Mouse (Mus musculus): ENCODE data around the gene Smg6. TPM values are rescaled to one million over a fixed set of nuclear protein-coding genes. Genes with fewer than 3 reads are reported as not detected.

Smg6 gene
- total RNA-seq, 2 experiments from 2014 or later: 19.2 to 20.9 TPM

DNA sequence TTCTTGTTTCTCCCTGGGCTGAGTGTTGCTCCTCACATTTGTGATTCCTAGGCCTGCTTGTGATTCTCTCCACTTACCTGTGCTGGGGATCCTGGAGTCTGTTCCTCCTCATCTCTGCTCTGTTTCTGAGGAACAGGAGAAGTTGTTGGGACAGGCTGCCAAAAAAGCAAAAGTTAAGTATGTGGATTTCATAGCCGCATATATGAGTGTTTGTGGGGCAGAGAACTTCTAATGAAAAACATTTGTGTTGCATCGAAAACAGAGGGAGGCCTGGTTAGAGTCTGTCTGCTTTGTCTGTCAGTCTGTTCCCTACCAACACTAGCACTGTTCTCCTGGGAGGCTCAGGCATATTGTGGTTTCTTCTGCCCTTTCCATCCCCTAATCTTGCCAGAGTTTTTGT, 148.1 kb downstream of the Smg6 start:
- intact Hi-C loops (cut with DNase I): no loop called here
- DNase-seq: no peak

DNA sequence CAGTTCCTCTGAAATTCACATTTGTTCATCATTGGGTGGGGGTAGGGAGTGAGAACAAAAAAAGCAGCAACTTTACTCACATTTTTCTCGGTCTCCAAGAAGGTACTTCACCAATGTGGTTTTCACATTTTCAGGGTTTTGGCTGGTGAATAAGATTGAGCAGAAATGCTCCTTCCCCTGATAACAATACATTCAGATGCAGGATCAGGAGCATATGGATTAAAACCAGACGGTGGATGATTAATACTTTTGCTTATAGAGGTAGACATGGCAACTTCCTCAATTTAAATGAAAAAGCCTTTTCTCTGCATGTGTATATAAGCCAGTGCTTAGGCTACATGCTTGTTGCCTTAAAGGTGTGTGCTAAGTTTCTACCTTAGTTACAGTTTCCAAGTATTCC, 148.9 kb downstream of the Smg6 start:
- intact Hi-C loops (cut with DNase I): no loop called here
- no peak for DNase-seq

DNA sequence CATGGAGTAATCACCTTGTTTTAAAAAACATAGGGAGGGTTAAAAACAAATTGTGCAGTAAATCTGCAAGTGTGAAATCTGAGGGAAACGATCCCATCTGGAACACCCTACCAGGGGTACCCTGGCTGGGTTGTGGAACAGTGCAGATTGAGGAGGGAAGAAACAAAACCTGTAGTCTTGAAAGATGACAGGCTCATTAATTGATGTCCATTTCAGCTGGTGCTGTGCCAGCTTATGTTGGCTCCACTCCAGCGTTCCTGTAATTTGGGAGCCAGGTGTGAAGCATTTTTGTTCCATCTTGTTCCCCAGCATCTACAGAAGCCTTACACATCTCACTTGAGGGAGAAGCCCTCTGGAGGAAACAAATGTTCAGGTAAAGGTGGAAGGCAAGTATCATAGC, 153.0 kb downstream of the Smg6 start:
- DNase-seq: no peak
- intact Hi-C loops (cut with DNase I): no loop called here

DNA sequence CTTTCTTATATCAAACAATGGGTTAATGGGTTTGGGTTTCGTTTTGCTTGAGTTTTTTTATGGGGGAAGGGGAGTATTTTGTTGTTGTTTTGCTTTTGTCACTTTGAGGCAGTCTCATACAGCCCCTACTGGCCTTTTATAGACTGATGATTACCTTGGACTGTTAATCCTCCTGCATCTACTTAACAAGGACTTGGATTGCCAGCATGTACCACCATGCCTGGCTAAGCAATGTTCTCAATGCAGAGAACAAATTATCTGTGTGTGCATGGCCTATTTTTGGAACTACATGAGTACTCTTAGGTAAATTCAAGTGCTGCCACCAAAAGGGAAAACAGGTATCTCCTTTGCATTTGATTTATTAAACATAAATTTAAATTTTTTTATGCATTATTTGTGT, 157.4 kb downstream of the Smg6 start:
- intact Hi-C loops (cut with DNase I): no loop called here
- DNase-seq: no peak

DNA sequence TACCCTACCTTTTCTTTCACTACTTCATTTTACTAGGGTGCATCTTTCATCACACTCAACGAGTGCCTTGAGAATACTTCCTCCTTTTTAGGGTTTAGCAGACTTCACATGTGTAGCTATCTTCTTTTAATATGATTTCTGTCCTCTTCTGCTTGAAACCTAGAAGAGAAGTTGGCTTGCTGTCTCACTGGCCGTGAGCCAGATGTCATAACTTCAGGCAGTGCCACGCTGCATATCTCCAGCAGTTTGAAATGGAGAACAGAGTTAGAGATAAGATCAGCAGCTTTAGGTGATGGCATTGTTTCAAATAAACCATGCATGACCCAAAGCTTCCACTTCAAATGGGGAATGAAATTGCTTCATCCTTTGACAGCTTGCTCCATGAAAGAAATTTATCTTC, 166.5 kb downstream of the Smg6 start:
- peak; percentile 39 to 41 for DNase-seq
- intact Hi-C loops (cut with DNase I): no loop called here

DNA sequence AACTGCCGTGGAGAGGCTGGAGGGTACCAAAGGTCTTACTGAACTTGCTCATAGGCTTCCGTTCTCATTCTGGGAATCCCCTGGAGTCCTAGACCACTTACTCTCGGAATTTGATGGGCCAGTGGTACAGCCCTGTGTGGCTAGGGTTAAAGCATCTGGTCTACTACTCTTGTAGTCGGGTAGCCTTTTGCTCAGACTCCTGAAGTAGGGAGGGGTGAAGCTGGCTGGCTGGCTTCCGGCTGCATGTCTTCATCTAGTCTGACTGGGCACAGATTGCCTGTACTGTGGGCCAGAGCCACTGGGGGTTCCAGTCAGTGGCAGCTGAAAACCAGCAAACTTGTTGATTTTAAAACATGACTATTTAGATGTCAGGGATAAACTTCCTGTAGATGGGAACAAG, 167.0 kb downstream of the Smg6 start:
- intact Hi-C loops (cut with DNase I): no loop called here
- DNase-seq: peak; percentile 57 to 68

DNA sequence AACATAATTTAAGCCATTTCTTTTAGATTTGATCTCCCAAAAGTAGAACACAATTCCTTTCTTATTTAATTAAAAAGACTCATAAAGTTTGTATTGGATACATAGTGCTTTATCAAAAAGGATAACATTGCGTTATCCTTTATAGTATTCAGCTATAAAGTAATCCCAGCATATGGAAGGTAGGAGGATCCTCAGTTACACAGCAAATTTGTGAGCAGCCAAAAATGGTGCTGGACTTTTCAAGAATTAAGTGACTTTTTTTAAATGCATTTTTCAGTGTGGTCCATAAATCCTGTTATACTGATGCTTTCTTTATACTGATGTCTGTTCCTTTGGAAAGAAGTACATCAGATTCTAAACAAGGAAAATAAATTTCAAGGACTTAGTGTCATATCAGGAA, 169.1 kb downstream of the Smg6 start:
- intact Hi-C loops (cut with DNase I): no loop called here
- DNase-seq: no peak

DNA sequence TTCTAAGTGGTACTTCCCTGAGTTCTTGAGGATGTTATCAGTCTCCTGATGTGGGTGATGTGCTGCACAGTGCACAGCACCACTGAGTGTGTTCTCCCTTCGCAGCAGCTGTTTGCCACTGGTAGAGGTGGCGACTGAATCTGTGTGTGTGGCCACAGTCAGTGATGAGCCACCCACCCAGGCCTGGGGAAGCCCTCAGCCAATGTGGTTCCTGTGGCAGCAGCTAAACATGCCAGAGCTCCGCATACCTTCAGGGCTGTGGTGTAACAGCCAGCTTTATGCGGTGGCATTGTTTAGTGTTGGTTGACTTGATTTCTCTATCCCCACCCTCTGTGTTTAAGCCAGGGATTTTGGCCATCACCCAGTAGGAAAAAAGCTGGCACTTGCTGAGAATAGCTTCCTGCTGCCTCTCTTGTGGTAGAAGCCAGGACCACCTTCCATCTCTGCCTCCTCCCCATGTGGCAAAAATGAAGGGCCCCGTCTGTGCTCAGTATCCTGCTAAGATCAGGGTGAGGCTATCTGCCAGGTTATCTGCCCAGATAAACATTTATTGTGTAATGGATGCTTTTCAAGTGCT, 177.2 kb downstream of the Smg6 start:
- DNase-seq: no peak
- intact Hi-C loops (cut with DNase I): loop anchor here (5.0 kb wide), 1 partner anchor 59 kb away; no protein-coding TSS in a partner anchor

DNA sequence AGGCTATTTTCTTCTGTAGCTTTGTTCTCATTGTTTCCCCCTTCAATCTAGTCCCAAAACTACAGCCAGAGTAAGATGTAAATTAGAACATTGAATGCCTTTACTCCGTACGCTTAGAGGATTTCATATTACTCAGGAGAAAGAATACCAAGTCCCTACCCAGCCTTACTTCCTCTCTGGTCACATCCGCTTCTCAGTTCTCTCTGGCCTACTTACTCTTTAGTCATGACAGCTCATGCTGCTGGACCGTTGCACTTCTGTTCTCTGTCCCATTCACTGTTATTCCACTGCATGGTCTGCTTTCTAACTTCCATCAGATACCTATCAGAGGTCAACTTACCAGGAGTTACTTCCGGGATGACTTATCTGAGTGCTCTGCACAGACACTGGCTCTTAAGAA, 181.0 kb downstream of the Smg6 start:
- no peak for DNase-seq
- intact Hi-C loops (cut with DNase I): no loop called here

DNA sequence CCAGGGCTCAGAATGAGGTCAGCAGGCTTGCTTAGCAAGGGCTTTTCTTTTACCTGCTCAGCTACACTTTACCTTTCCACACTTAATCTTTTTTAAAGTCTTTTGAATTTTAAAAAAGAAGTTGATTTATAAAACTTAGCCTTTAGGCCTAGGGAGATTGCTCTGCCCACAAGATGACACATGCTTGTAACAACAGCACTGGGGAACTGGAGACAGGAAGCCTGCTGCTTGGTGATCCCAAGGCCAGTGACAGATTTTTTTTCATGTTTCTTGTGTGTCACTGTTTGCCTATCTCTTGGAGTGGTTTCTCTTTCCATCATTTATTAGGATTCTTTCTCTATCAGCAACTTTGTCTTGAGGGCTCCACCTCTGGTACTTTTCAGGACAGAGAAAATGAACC, 183.3 kb downstream of the Smg6 start:
- no peak for DNase-seq
- intact Hi-C loops (cut with DNase I): no loop called here

DNA sequence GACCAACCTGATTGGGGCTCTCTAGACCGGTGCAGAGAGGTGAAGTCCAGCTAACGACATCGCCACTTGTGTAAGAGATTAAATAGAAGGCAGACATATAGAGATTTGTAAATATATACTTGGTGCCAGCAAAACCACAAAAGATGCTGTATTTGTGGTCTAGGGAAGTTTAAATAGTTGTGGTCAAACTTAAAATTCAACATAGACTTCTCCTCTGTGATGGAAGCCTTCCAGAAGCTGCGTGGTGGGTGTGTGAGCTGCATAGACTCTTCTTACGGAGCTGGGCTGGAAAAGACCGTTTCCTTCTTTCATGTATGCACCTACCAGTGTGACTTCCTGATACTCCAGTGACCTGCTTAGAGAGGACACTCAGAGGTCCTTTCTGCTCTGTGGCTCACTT, 190.8 kb downstream of the Smg6 start:
- intact Hi-C loops (cut with DNase I): no loop called here
- no peak for DNase-seq

DNA sequence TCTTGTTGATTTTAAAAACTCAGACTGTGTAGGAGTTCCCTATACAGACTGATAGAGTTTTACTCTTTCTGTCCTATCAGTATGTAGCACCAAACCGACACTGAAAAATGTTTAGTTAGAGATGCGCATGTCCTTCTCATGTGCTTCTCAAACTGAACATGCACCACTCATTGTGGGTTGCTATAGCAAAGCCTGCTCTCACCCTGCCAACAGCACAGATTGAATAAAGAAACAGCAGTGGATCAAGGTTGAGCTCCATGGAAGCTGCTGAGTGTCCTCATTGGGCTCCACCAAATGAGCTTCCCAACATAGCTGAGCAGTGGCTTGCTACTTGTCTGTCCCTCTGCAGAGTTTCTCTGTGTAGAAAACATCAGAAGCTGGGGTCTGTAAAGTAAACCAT, 192.5 kb downstream of the Smg6 start:
- no peak for DNase-seq
- intact Hi-C loops (cut with DNase I): no loop called here

DNA sequence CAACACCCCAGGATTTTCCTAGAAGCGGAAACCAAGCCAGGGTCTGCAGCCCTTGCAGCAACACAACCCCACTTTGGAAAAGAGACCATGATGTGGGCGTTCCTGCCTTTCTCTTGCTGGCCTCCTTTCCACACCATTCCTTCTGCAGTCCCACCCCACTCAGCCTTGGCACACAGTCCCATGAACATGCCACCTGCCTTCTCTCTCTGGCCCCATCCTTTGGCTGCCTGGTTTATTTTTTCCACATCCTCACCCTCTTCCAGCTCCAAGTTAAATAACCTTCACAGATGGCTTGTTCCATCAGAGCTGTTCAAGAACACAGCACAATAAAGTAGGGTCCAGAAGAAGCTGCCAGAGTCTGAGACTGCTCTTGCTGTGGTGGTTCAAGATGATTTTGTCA, 193.7 kb downstream of the Smg6 start:
- intact Hi-C loops (cut with DNase I): no loop called here

DNA sequence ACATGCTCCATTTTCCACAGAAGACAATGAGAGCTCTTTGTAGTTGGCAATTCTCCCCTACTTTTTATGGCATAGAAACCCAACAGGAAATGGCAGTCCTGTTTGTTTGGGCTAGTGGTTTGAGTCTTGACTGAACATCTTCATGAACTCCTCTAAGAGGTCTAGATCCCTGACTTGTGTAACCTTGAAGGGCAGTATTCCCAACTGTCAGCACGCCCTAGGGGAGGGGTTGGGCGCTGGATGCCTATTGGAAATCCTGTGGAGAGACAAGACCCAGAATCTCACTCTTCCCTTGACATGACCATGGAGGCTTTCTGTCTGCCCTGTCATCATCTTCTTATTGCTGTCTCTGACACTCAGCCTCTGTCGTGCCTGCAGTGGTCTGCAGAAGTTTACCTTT, 194.2 kb downstream of the Smg6 start:
- no peak for DNase-seq
- intact Hi-C loops (cut with DNase I): no loop called here

More for the DNA sequence above, 193.7 kb downstream of the Smg6 start:
- DNase-seq: no peak

DNA sequence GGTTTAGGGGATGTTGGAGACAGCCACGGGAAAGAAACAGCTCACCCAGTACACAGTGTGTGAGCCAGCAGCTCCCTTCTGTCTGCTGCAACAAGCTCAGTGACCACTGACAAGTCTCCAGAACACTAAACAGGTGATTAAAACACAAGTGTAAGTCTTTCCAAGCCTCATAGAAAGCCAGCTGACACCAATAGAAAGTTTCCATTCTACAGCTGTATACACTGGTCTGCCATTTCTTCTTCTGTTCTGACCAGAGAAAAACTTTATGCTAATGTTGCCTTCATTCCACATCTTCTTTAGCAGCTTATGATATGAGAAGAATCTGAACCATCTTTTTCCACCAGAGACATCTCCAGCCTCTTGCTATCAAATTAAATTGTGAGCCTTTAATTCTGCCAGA, 195.7 kb downstream of the Smg6 start:
- DNase-seq: no peak
- intact Hi-C loops (cut with DNase I): no loop called here

DNA sequence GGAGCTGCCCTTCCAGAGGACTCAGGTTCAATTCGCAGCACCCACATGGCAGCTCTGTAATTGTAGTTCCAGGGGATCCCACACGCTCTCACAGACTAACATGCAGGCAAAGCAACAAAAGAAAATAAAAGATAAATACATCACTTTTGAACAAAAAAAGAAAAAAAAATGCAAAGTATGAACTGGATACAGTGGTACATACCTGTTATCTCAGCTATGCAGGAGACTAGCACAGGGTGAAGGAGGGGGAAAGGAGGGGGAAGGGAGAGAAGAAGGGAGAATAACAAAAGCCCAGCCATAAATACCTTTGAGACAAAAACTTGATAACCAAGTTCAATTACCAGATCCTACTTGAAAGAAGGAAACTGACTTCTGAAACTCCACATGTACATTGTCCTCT, 198.8 kb downstream of the Smg6 start:
- intact Hi-C loops (cut with DNase I): no loop called here
- no peak for DNase-seq

DNA sequence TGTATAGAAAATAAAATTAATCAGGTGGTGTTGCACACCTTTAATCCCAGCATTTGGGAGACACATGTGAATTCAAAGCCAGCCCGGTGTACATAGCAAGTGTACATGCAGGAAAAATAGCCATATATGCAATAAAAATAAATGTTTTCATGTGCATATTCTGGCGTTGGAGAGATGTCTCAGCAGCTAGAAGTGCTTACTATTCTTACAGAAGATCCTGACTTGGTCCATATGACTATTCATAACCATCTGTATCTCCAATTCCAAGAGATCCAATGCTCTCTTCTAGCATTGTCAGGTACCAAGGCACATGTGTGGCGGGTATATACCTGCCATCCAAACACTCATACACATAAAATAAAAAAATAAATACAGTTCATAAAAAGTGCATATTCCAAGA, 200.8 kb downstream of the Smg6 start:
- intact Hi-C loops (cut with DNase I): no loop called here
- DNase-seq: no peak

DNA sequence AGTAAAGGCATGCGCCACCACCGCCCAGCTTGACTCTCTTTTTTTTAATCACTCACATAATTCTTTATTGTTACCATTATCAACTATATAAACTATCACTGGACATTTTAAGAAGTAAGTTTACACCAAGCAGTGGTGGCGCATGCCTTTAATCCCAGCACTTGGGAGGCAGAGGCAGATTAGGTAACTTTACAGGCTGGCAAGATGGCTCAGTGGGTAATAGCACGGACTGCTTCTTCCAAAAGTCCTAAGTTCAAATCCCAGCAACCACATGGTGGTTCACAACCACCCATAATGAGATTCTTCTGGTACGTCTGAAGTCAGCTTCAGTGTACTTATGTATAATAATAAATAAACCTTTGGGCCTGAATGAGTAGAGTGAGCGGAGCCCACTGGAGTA, 203.9 kb downstream of the Smg6 start:
- intact Hi-C loops (cut with DNase I): no loop called here
- DNase-seq: no peak

DNA sequence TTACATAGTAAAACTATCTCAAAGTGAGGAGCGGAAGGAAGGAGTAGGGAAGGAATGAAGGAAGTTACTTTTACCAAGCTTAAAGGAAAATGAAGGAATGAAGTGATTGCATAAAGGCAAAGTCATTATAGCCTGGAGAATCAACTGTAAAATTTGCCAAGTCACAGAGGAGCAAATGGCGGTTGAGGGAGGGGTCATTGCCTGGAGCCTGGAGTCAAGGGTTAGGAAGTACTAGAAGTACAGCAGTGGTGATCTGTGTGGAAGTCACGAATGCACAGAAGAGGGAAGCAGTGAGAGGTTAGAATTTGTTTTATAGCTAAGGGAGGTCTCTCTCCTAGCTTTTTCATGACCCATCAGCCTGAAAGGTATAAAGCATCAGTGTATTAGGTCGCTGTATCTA, 205.7 kb downstream of the Smg6 start:
- DNase-seq: no peak
- intact Hi-C loops (cut with DNase I): loop anchor here (5.0 kb wide), 1 partner anchor 36 kb away; the partner anchor contains the start of gene Hic1

DNA sequence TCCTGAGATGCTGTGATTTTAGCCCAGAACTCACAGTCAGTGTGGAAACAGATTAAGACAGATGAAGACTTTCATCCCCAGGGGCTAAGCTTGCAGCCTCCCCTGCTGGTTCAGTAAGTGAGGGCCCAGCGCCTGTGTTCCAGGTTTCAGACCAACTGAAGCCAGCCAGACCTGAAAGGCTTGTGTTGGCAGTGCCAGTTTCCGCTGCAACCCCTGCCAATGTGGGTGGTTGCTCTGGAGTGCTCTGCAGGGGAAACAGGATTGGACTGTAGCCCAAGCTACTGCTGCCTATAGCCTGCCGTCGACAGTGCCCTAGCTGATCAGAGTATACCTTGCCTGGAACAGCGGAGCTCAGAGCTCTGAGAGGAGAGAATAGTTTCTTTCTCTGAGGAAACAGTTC, 206.7 kb downstream of the Smg6 start:
- intact Hi-C loops (cut with DNase I): loop anchor here (5.0 kb wide), 1 partner anchor 35 kb away; the partner anchor contains the start of gene Hic1
- DNase-seq: peak; percentile 61 to 76

DNA sequence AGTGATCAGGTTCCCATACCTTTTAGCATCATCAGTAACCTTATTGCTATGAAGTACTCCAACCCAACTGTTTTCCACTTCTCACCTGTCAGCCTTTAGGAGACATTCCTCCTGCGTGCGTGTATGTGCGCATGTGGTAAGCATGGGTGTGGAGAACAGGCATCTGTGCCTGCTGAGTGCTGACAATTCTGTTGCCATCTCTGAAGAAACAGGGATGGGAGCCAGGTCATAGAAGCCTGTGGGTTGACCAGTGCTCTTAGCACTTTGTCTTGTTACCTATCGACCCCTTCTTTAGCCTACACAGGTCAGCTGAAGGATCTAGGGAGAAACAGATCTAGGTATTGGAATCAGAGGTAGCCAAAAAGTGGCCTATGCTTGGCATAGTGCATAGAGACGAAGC, 207.8 kb downstream of the Smg6 start:
- DNase-seq: no peak
- intact Hi-C loops (cut with DNase I): loop anchor here (5.0 kb wide), 1 partner anchor 34 kb away; the partner anchor contains the start of gene Hic1

DNA sequence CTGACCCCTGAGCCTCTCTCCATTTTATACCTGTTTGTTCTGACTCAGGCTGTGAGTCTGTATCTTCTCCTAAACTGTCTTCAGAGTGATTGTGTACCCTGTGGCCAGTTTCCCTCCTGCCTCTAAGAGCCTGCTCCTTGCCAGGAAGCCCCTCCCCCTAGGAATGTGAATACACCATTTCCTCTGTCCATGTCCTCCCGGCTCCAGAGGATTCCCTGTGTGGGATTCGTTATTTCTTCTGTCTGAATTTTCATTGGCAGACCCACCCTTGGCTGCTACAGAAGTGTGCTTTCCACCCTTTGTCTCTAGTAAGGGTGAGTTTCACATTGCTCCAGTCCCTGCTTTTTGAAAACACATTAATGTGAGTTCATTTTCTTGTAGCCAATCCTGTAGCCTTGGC, 208.3 kb downstream of the Smg6 start:
- intact Hi-C loops (cut with DNase I): loop anchor here (5.0 kb wide), 1 partner anchor 33 kb away; the partner anchor contains the start of gene Hic1

More for the DNA sequence above, 208.3 kb downstream of the Smg6 start:
- DNase-seq: peak; percentile 64 to 70

Measured in heart, postnatal 14 days (tissue).